Comparison of ENCODE assay signal across 9 mouse cellular contexts in genomic region chr13:20272562-20272961, GRCm38 (mm10).
DNase-seq lines count a peak whose midpoint lies in the region; ATAC-seq and TF ChIP-seq lines count a peak whose summit lies in the region.
"Had no signal": no experiment of that assay in that cellular context is flagged by ENCODE, and none has a peak within 500 bp of the region (broad histone marks: within the 10 kb centered on the region; RNA-seq: fewer than 3 reads in every experiment).

No protein-coding gene starts in this region.

- WGBS in lung, adult 2 months: 58% methylated on average over 6 of the region's 6 CpGs
- WGBS in forebrain, embryonic 15.5 days: 47% methylated on average over 6 of the region's 6 CpGs
- WGBS in midbrain, embryonic 11.5 days: 54% methylated on average over 6 of the region's 6 CpGs

- 0 out of 2 replicates have a peak, but pooled peaks cover 3% of the 10 kb centered on the region for H3K27me3 ChIP-seq in forebrain, embryonic 15.5 days
- H3K27me3 ChIP-seq in midbrain, embryonic 11.5 days (ENCODE audit: control insufficient read depth, insufficient read depth, low read length): no peaks in the 10 kb centered on the region
- H3K27me3 ChIP-seq: megakaryocyte, embryonic 14.5 days had no signal

- ATAC-seq in forebrain, embryonic 15.5 days (replicated peaks): peak; percentile 62; the same call in 1 of the 2 replicates
- peak; percentile 24; the same call in 1 of the 2 replicates for ATAC-seq in midbrain, embryonic 11.5 days (ENCODE audit: low FRiP score)

- no peak overlapping the region for H3K4me3 ChIP-seq in lung, adult 2 months (replicated peaks; ENCODE audit: extremely low read depth, low read depth, low read length)
- H3K4me3 ChIP-seq in forebrain, embryonic 15.5 days: no peak overlapping the region
- H3K4me3 ChIP-seq in midbrain, embryonic 11.5 days (ENCODE audit: low read depth, low read length): no peak overlapping the region

- H3K36me3 ChIP-seq in forebrain, embryonic 15.5 days: no peaks in the 10 kb centered on the region
- no peaks in the 10 kb centered on the region for H3K36me3 ChIP-seq in midbrain, embryonic 11.5 days (ENCODE audit: control insufficient read depth, insufficient read depth, low read length)

- no peaks in the 10 kb centered on the region for H3K9me3 ChIP-seq in forebrain, embryonic 15.5 days
- H3K9me3 ChIP-seq in midbrain, embryonic 11.5 days (ENCODE audit: control insufficient read depth, low read length): no peaks in the 10 kb centered on the region
- H3K9me3 ChIP-seq: megakaryocyte, embryonic 14.5 days had no signal

- TF ChIP-seq POLR2A in lung, adult 2 months (IDR thresholded peaks at IDR 0.05; ENCODE audit: borderline replicate concordance, extremely low read depth, low read depth, low read length): no peak

- no peak overlapping the region for H3K9ac ChIP-seq in forebrain, embryonic 15.5 days (replicated peaks)
- no peak overlapping the region for H3K9ac ChIP-seq in midbrain, embryonic 11.5 days (ENCODE audit: low read length)

- no peak overlapping the region for H3K27ac ChIP-seq in forebrain, embryonic 15.5 days (replicated peaks)
- H3K27ac ChIP-seq in midbrain, embryonic 11.5 days (ENCODE audit: low read depth, low read length): no peak overlapping the region

- peak; percentile 74 for TF ChIP-seq CTCF in lung, adult 2 months (IDR thresholded peaks at IDR 0.05; ENCODE audit: insufficient read depth, low read length)

- no peaks in the 10 kb centered on the region for H3K4me1 ChIP-seq in lung, adult 2 months (ENCODE audit: control insufficient read depth, insufficient read depth, low read length)
- H3K4me1 ChIP-seq in forebrain, embryonic 15.5 days: no peaks in the 10 kb centered on the region
- H3K4me1 ChIP-seq in midbrain, embryonic 11.5 days (ENCODE audit: control insufficient read depth, insufficient read depth, low read length): no peaks in the 10 kb centered on the region

- H3K4me2 ChIP-seq in forebrain, embryonic 15.5 days (replicated peaks): no peak overlapping the region
- no peak overlapping the region for H3K4me2 ChIP-seq in midbrain, embryonic 11.5 days

- DNase-seq in adrenal gland, postnatal 14 days: peak; percentile 31
- no peak for DNase-seq in adrenal gland, postnatal 4 days (ENCODE audit: low spot score in 2 of 2)
- no peak for DNase-seq in lung, adult 2 months
- no peak for DNase-seq in lung, postnatal 36 days
- peak; percentile 86 for DNase-seq in midbrain, embryonic 11.5 days (ENCODE audit: low spot score, missing footprints)
- DNase-seq in layer of hippocampus, adult 11-12 months (ENCODE audit: low spot score): no peak
- no peak for DNase-seq in layer of hippocampus, postnatal 36 days

Comparison
In these comparisons a context has a peak if more than half of its experiments do, and no peak if none do; other contexts are left out.
1. DNase-seq: peak in adrenal gland, postnatal 14 days (single experiment) and midbrain, embryonic 11.5 days (single experiment); none in adrenal gland, postnatal 4 days (0 of 2), lung, adult 2 months (single experiment), lung, postnatal 36 days (single experiment), layer of hippocampus, adult 11-12 months (single experiment) and layer of hippocampus, postnatal 36 days (0 of 2).